Mouse (Mus musculus): ENCODE results near the gene Ano8. TPM values are rescaled to one million over a fixed set of nuclear protein-coding genes. Genes with fewer than 3 reads are reported as not detected.

Ano8 gene
- polyA plus RNA-seq, 1 experiment from 2014 or later: 3.1 TPM

DNA sequence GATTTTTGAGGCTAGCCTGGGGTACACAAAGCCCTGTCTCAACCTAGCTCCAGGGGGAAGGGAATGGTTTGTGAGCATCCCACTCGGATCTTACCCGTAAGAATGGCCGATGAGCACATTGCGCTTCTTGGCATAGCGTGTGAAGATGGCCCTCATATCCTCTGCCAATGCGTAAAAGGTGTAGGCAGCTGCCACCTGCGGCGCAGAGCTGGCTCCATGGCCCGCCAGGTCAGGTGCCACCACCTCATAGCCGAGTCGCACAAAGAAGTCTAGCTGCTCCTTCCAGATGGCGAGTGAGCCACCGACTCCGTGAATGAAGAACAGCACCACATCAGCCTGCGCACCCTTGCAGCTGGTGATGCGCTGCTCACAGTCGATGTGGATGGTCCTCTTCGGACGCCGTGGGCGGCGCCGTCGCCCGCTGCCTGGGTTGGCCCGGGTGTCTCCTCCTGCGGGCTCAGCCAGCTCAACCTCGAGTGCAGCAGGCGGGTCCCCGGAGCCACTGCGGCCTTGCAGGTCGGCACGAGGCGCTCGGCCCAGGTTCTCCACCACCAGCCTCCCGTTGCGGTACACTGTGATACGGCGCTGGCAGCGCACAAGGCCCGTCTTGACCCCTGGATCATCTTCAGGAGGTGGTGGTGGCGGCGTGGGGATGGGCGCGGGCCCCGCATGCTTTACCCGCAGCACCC is 24.5 kb downstream of the Ano8 start:
- H3K27ac ChIP-seq (replicated peaks; ENCODE audit: low read depth, low read length): no peak overlapping the region
- H3K9ac ChIP-seq (replicated peaks; ENCODE audit: low read length): no peak overlapping the region
- H3K4me1 ChIP-seq (ENCODE audit: control insufficient read depth, insufficient read depth, low read length): peaks cover 7% of the 10 kb centered on the region
- no peaks in the 10 kb centered on the region for H3K9me3 ChIP-seq (replicated peaks; ENCODE audit: control insufficient read depth, low read length)
- 74% methylated on average over 46 of the region's 47 CpGs for WGBS
- no peaks in the 10 kb centered on the region for H3K27me3 ChIP-seq (ENCODE audit: control insufficient read depth, insufficient read depth, low read length)
- H3K4me2 ChIP-seq (ENCODE audit: low read depth, low read length): no peak overlapping the region; the same call in 1 of the 2 replicates
- H3K4me3 ChIP-seq (ENCODE audit: low read depth, low read length): no peak overlapping the region
- ATAC-seq (replicated peaks; ENCODE audit: insufficient number of reproducible peaks, low FRiP score, low TSS enrichment, low read depth) (no peak), DNase-seq (ENCODE audit: low spot score) (no peak)
- H3K36me3 ChIP-seq (replicated peaks; ENCODE audit: control insufficient read depth, insufficient read depth, low read depth, low read length): no peaks in the 10 kb centered on the region; the same call in 1 of the 2 replicates

DNA sequence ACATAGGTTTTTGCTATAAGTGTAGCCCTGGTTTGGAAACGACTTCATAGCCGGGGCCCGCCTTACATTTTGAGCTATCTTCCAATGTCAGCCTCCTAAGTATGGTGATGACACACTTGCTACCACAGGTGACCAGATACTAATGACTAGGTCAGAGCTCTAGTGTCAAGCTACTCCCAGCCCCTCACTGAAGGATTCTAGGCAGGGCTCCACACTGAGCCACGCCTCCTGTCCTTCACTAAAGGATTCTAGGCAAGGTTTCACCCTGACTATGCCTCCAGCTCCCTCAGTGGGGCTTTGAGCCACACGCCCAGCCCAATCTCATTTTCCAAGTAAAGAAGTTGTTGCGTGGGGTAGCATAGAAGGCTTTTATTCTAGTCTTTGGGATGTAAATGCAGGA is 25.0 kb downstream of the Ano8 start:
- no peak overlapping the region for H3K27ac ChIP-seq (replicated peaks; ENCODE audit: low read depth, low read length)
- H3K4me2 ChIP-seq (ENCODE audit: low read depth, low read length): no peak overlapping the region
- H3K4me1 ChIP-seq (ENCODE audit: control insufficient read depth, insufficient read depth, low read length): peaks cover 7% of the 10 kb centered on the region
- ATAC-seq (replicated peaks; ENCODE audit: insufficient number of reproducible peaks, low FRiP score, low TSS enrichment, low read depth): no peak
- H3K36me3 ChIP-seq (replicated peaks; ENCODE audit: control insufficient read depth, insufficient read depth, low read depth, low read length): no peaks in the 10 kb centered on the region; the same call in 1 of the 2 replicates
- H3K9me3 ChIP-seq (replicated peaks; ENCODE audit: control insufficient read depth, low read length): no peaks in the 10 kb centered on the region
- 91% methylated on average over 6 of the region's 6 CpGs for WGBS
- no peaks in the 10 kb centered on the region for H3K27me3 ChIP-seq (ENCODE audit: control insufficient read depth, insufficient read depth, low read length)
- H3K9ac ChIP-seq (replicated peaks; ENCODE audit: low read length): no peak overlapping the region
- no peak for DNase-seq (ENCODE audit: low spot score)
- H3K4me3 ChIP-seq (ENCODE audit: low read depth, low read length): no peak overlapping the region

DNA sequence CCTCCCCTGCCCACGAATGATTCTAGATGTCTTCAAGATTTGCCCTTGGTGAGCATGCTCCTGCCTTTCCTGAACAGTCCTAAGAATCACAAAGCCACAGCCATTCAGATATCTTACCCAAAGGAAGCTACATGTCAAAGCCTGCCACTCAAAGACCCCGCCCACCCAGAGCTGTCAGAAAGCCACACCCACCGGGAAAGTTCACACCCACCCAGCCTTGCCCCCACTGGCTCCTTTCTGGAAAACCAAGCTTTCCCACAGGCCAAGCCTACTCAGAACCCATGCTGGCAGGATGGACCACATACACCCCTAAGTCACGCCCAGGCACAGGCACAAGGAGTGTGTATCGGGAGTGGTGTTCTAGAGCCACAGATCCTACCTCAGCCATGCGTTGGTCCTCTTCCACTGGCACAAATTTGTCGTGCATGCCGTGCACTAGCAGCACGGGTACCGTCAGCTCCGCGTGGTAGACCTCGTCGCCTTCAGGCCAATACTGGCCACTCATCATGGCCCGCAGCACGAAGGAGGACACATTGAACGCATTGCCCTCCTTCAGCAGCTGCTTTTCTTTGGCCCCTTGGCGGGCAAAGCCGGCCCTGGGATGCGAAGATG is 28.0 kb downstream of the Ano8 start:
- Histone ChIP-seq H3K27ac (replicated peaks; ENCODE audit: low read depth, low read length) (no peak overlapping the region), H3K27me3 (ENCODE audit: control insufficient read depth, insufficient read depth, low read length) (no peaks in the 10 kb centered on the region), H3K4me3 (ENCODE audit: low read depth, low read length) (no peak overlapping the region), H3K9me3 (replicated peaks; ENCODE audit: control insufficient read depth, low read length) (no peaks in the 10 kb centered on the region), H3K36me3 (replicated peaks; ENCODE audit: control insufficient read depth, insufficient read depth, low read depth, low read length) (no peaks in the 10 kb centered on the region; the same call in 1 of the 2 replicates), H3K4me2 (ENCODE audit: low read depth, low read length) (no peak overlapping the region), H3K9ac (replicated peaks; ENCODE audit: low read length) (no peak overlapping the region), H3K4me1 (ENCODE audit: control insufficient read depth, insufficient read depth, low read length) (peaks cover 2% of the 10 kb centered on the region; the same call in 1 of the 2 replicates)
- ATAC-seq (replicated peaks; ENCODE audit: insufficient number of reproducible peaks, low FRiP score, low TSS enrichment, low read depth) (no peak), DNase-seq (ENCODE audit: low spot score) (no peak)
- 82% methylated on average over 20 of the region's 20 CpGs for WGBS

DNA sequence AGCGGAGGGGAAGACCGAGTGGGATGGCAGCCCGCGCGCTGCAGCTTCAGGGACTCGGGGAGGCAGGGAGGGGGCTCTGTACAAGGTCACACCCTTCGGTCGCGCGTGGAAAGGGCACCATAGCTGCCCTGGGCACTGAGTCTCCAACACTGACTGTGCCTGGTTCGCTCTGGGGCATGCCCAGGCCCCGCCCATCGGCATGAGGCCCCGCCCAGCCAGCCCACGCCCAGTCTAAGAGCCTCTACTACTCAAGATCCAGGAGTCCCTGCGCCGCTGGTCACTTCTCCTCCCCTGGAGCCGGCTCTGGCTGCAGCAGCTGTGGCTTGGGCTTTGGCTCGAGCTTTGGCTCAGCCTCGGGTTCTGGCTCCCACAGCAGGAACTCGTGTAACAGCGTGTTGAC is 28.9 kb downstream of the Ano8 start:
- no peak for ATAC-seq (replicated peaks; ENCODE audit: insufficient number of reproducible peaks, low FRiP score, low TSS enrichment, low read depth)
- H3K9me3 ChIP-seq (replicated peaks; ENCODE audit: control insufficient read depth, low read length): no peaks in the 10 kb centered on the region
- H3K4me3 ChIP-seq (ENCODE audit: low read depth, low read length): no peak overlapping the region
- 40% methylated on average over 22 of the region's 22 CpGs for whole genome bisulfite sequencing
- no peak overlapping the region for H3K9ac ChIP-seq (replicated peaks; ENCODE audit: low read length)
- no peaks in the 10 kb centered on the region; the same call in 1 of the 2 replicates for H3K36me3 ChIP-seq (replicated peaks; ENCODE audit: control insufficient read depth, insufficient read depth, low read depth, low read length)
- no peak overlapping the region for H3K27ac ChIP-seq (replicated peaks; ENCODE audit: low read depth, low read length)
- no peaks in the 10 kb centered on the region for H3K27me3 ChIP-seq (ENCODE audit: control insufficient read depth, insufficient read depth, low read length)
- H3K4me2 ChIP-seq (ENCODE audit: low read depth, low read length): no peak overlapping the region
- H3K4me1 ChIP-seq (ENCODE audit: control insufficient read depth, insufficient read depth, low read length): no peaks in the 10 kb centered on the region
- no peak for DNase-seq (ENCODE audit: low spot score)

DNA sequence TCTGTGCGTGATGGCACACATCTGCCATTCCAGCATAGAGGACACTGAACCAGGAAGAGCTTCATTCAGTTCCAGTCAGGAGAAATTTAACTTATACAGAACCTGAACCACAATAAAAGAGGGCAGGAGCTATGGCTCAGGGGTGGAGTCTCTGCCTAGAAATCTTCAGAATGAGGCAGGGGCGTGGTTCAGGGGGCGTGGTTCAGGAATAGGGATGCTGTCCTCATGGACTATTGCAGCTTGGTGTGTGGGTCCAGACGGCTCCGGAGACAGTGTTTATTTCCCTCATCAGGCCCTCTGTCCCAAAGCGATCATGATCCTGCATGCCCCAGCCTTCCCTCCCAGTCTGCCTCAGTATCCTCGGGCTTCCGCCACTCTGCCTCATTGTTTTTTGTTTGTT is 31.1 kb downstream of the Ano8 start:
- DNase-seq (ENCODE audit: low spot score) (no peak), ATAC-seq (replicated peaks; ENCODE audit: insufficient number of reproducible peaks, low FRiP score, low TSS enrichment, low read depth) (no peak)
- Histone ChIP-seq H3K9me3 (replicated peaks; ENCODE audit: control insufficient read depth, low read length) (no peaks in the 10 kb centered on the region), H3K9ac (replicated peaks; ENCODE audit: low read length) (no peak overlapping the region), H3K36me3 (replicated peaks; ENCODE audit: control insufficient read depth, insufficient read depth, low read depth, low read length) (no peaks in the 10 kb centered on the region), H3K27me3 (ENCODE audit: control insufficient read depth, insufficient read depth, low read length) (no peaks in the 10 kb centered on the region), H3K27ac (replicated peaks; ENCODE audit: low read depth, low read length) (no peak overlapping the region), H3K4me2 (ENCODE audit: low read depth, low read length) (no peak overlapping the region), H3K4me1 (ENCODE audit: control insufficient read depth, insufficient read depth, low read length) (no peaks in the 10 kb centered on the region), H3K4me3 (ENCODE audit: low read depth, low read length) (no peak overlapping the region)
- WGBS: 75% methylated on average over 8 of the region's 8 CpGs

DNA sequence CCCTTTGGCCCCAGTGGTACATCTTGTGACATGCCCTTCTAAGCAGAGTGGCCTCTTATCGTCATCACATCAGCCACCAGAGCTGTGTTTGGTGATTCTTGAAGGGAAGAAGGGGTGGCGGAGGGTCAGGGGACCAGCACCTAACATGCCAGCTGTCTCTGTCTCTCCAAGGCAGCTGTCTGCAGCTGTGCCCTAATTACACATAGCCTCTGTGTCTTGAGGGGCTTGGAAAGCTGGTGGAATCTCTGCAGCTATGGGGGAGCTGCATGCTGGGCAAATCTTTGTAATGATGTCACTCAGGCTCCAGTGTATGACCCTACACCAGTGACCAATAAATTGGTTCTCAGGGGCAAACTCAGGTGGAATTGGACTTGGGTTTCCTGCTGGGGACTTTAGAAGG is 33.1 kb downstream of the Ano8 start:
- Histone ChIP-seq H3K9me3 (replicated peaks; ENCODE audit: control insufficient read depth, low read length) (no peaks in the 10 kb centered on the region), H3K27ac (replicated peaks; ENCODE audit: low read depth, low read length) (no peak overlapping the region), H3K4me3 (ENCODE audit: low read depth, low read length) (no peak overlapping the region), H3K4me1 (ENCODE audit: control insufficient read depth, insufficient read depth, low read length) (no peaks in the 10 kb centered on the region), H3K27me3 (ENCODE audit: control insufficient read depth, insufficient read depth, low read length) (no peaks in the 10 kb centered on the region), H3K4me2 (ENCODE audit: low read depth, low read length) (no peak overlapping the region), H3K9ac (replicated peaks; ENCODE audit: low read length) (no peak overlapping the region), H3K36me3 (replicated peaks; ENCODE audit: control insufficient read depth, insufficient read depth, low read depth, low read length) (no peaks in the 10 kb centered on the region)
- 76% methylated on average over 2 of the region's 2 CpGs for WGBS
- DNase-seq (ENCODE audit: low spot score): no peak
- ATAC-seq (replicated peaks; ENCODE audit: insufficient number of reproducible peaks, low FRiP score, low TSS enrichment, low read depth): no peak

DNA sequence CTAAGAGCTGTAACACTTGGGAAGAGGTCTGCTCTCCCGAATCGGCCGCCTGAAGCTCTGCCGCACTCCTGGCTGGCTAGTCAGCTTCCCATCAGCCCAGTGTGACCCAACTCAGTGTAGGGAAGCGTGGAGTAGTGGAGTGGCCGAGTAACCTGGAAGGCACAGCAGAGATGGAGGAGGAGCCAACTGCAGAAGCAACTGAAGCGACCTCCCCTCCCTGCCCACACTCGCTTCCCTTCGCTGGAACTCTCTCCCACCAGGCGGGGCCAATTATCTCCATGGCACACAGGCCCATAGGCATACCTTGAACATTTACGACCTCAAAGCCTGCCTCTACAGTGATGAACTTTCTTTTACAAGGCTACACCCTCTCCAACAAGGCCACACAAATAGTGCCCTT is 34.0 kb downstream of the Ano8 start:
- ATAC-seq (replicated peaks; ENCODE audit: insufficient number of reproducible peaks, low FRiP score, low TSS enrichment, low read depth) (no peak), DNase-seq (ENCODE audit: low spot score) (no peak)
- H3K27me3 ChIP-seq (ENCODE audit: control insufficient read depth, insufficient read depth, low read length): no peaks in the 10 kb centered on the region
- 52% methylated on average over 11 of the region's 11 CpGs for WGBS
- no peaks in the 10 kb centered on the region for H3K36me3 ChIP-seq (replicated peaks; ENCODE audit: control insufficient read depth, insufficient read depth, low read depth, low read length)
- no peaks in the 10 kb centered on the region for H3K9me3 ChIP-seq (replicated peaks; ENCODE audit: control insufficient read depth, low read length)
- H3K4me1 ChIP-seq (ENCODE audit: control insufficient read depth, insufficient read depth, low read length): no peaks in the 10 kb centered on the region
- no peak overlapping the region for H3K27ac ChIP-seq (replicated peaks; ENCODE audit: low read depth, low read length)
- no peak overlapping the region for H3K9ac ChIP-seq (replicated peaks; ENCODE audit: low read length)
- no peak overlapping the region for H3K4me3 ChIP-seq (ENCODE audit: low read depth, low read length)
- no peak overlapping the region for H3K4me2 ChIP-seq (ENCODE audit: low read depth, low read length)

DNA sequence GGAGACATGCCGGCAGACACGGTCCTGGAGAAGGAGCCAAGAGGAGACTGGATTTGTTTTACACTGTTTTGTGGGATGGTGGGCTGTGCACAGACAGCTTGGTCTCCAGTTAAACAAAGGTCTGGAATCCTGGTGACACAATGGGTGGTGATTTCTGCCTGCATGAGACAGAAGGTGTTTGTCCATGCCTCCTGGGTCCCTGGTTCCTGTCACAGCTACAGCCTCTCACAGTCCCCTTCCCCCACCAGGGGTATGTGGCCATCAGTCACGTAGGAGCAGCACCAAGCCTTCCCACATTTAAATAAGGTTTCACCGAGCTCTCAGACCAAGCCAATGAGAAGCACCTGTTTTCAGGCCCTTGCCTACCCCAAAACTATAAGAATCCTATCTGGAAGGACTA is 34.4 kb downstream of the Ano8 start:
- no peaks in the 10 kb centered on the region for H3K36me3 ChIP-seq (replicated peaks; ENCODE audit: control insufficient read depth, insufficient read depth, low read depth, low read length)
- 62% methylated on average over 4 of the region's 4 CpGs for WGBS

More for the DNA sequence above, 34.4 kb downstream of the Ano8 start:
- H3K9ac ChIP-seq (replicated peaks; ENCODE audit: low read length): no peak overlapping the region
- no peaks in the 10 kb centered on the region for H3K27me3 ChIP-seq (ENCODE audit: control insufficient read depth, insufficient read depth, low read length)
- ATAC-seq (replicated peaks; ENCODE audit: insufficient number of reproducible peaks, low FRiP score, low TSS enrichment, low read depth) (no peak), DNase-seq (ENCODE audit: low spot score) (no peak)
- no peak overlapping the region for H3K4me3 ChIP-seq (ENCODE audit: low read depth, low read length)
- no peak overlapping the region for H3K27ac ChIP-seq (replicated peaks; ENCODE audit: low read depth, low read length)
- no peak overlapping the region for H3K4me2 ChIP-seq (ENCODE audit: low read depth, low read length)
- no peaks in the 10 kb centered on the region for H3K4me1 ChIP-seq (ENCODE audit: control insufficient read depth, insufficient read depth, low read length)
- no peaks in the 10 kb centered on the region for H3K9me3 ChIP-seq (replicated peaks; ENCODE audit: control insufficient read depth, low read length)

Data from embryonic facial prominence, embryonic 11.5 days (tissue).